8 mouse cellular contexts compared by ENCODE assay signal in the genomic region with DNA sequence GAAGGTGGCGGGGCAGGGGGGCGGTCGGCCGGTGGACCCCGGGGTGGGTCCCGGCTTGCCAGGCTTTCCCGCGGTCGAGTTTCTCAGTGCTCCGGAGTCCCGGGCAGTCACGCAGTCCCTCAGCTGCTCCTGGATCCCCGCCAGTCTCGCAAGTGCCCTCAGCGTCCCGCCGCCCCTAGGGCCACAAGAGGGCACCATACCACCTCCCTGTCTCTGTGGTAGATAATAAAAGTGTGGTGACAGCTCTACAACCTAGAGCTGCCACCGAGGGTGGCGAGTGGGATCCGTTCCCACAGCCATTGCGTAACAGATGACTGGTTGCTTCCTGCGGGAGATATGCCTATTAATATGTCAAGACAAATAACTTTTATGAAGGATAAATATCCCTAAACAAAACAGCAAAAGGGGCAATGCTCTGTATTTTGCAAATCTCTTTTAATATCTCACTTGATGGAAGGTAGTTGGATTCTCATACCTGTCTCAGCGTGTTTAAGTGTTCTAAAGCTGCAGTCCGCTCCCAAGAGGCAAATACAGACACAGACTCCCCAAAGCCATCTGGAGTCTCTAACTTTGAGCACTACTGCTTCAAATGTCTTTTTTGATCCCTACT. TPM values are rescaled to one million over a fixed set of nuclear protein-coding genes. Genes with fewer than 3 reads are reported as not detected.
DNase-seq lines count a peak whose midpoint lies in the region; ATAC-seq and TF ChIP-seq lines count a peak whose summit lies in the region.

No protein-coding gene starts in this region.

- peak overlapping the region; percentile 85 for H3K27ac ChIP-seq in forebrain, postnatal 0 days (ENCODE audit: low read depth, low read length)
- peak overlapping the region; percentile 96 for H3K27ac ChIP-seq in lung, embryonic 14.5 days (ENCODE audit: low read depth)

- DNase-seq in MN1 (ENCODE audit: low spot score): peak; percentile 87
- DNase-seq in cerebellum, adult 18-20 months: peak; percentile 90 to 94
- no peak for DNase-seq in forebrain, postnatal 0 days
- peak; percentile 84 to 89 for DNase-seq in layer of hippocampus, adult 8-10 months (ENCODE audit: low spot score in 2 of 2)
- peak; percentile 90 for DNase-seq in lung, embryonic 14.5 days
- peak; percentile 89 for DNase-seq in thymus, postnatal 0 days (ENCODE audit: low spot score)

- H3K4me3 ChIP-seq in forebrain, postnatal 0 days (ENCODE audit: low read depth, low read length): peak overlapping the region; percentile 49
- H3K4me3 ChIP-seq in lung, embryonic 14.5 days (ENCODE audit: low read depth, low read length): peak overlapping the region; percentile 64

- H3K9me3 ChIP-seq in forebrain, postnatal 0 days (ENCODE audit: low read length): no peaks in the 10 kb centered on the region
- H3K9me3 ChIP-seq in lung, embryonic 14.5 days (ENCODE audit: low read depth, low read length): no peaks in the 10 kb centered on the region

- peaks cover 8% of the 10 kb centered on the region; the same call in 1 of the 2 replicates for H3K4me1 ChIP-seq in forebrain, postnatal 0 days (ENCODE audit: insufficient read depth)
- no peaks in the 10 kb centered on the region for H3K4me1 ChIP-seq in lung, embryonic 14.5 days (ENCODE audit: insufficient read depth)

- H3K9ac ChIP-seq in forebrain, postnatal 0 days: peak overlapping the region; percentile 73
- H3K9ac ChIP-seq in lung, embryonic 14.5 days: peak overlapping the region; percentile 77

- TF ChIP-seq CTCF in forebrain, postnatal 0 days (IDR thresholded peaks at IDR 0.05; ENCODE audit: low read depth): peak; percentile 75
- peak; percentile 82 for TF ChIP-seq CTCF in lung, embryonic 14.5 days (IDR thresholded peaks at IDR 0.05; ENCODE audit: low read depth)

- H3K36me3 ChIP-seq in forebrain, postnatal 0 days (ENCODE audit: insufficient read depth): peaks cover 17% of the 10 kb centered on the region
- H3K36me3 ChIP-seq in lung, embryonic 14.5 days (ENCODE audit: insufficient read depth): peaks cover 15% of the 10 kb centered on the region

- H3K4me2 ChIP-seq in forebrain, postnatal 0 days (ENCODE audit: low read depth): peak overlapping the region; percentile 54
- peak overlapping the region; percentile 68 for H3K4me2 ChIP-seq in lung, embryonic 14.5 days

- under 1% methylated on average over 24 of the region's 24 CpGs for WGBS in forebrain, postnatal 0 days
- WGBS in lung, embryonic 14.5 days: 1% methylated on average over 24 of the region's 24 CpGs

- ATAC-seq in forebrain, postnatal 0 days: peak; percentile 84
- peak; percentile 74 to 87 for ATAC-seq in hematopoietic stem cell, adult 5-6 weeks (replicated peaks in 1 of 2; ENCODE audit: insufficient read depth in 1 of 2, low FRiP score in 2 of 2, low TSS enrichment in 1 of 2, low read depth in 1 of 2, poor library complexity in 2 of 2, severe bottlenecking in 2 of 2)
- peak; percentile 90 for ATAC-seq in lung, embryonic 14.5 days (ENCODE audit: insufficient read depth)
- ATAC-seq in neutrophil, adult 5-6 weeks (ENCODE audit: extremely low read depth, insufficient number of reproducible peaks, low FRiP score, poor library complexity, severe bottlenecking): peak; percentile 86

- no peaks in the 10 kb centered on the region for H3K27me3 ChIP-seq in forebrain, postnatal 0 days (ENCODE audit: insufficient read depth, low read length)
- H3K27me3 ChIP-seq in lung, embryonic 14.5 days (ENCODE audit: insufficient read depth, low read length): no peaks in the 10 kb centered on the region

RNA-seq across cellular contexts. Expression of gene Cox15, which starts 0.5 kb away (rescaled TPM):
- 18.4 and 20.5 TPM in 2 replicates for total RNA-seq in forebrain, postnatal 0 days (2014; rRNA removed)
- polyA plus RNA-seq in forebrain, postnatal 0 days (2015; fragmentation: Nextera tagmentation; extraction: Ambion mirVana): 4.1 and 9.1 TPM in 2 replicates
- 14.4 and 15.1 TPM in 2 replicates for total RNA-seq in hematopoietic stem cell, adult 5-6 weeks (2017)
- 10 to 100 TPM; 13.6 to 24.6 (median 14.7) TPM for total RNA-seq in layer of hippocampus, adult 8-10 months (2022)
- polyA plus RNA-seq in lung, embryonic 14.5 days (2014; fragmentation: Nextera tagmentation; extraction: Ambion mirVana): 6.8 and 11.0 TPM in 2 replicates
- total RNA-seq in neutrophil, adult 5-6 weeks (2017): 12.1 and 14.7 TPM in 2 replicates
- polyA plus RNA-seq in thymus, postnatal 0 days (2015; fragmentation: Nextera tagmentation; extraction: Ambion mirVana): 8.7 and 9.8 TPM in 2 replicates

RNA-seq across cellular contexts. Expression of gene Cutc, which starts 0.5 kb away (rescaled TPM):
- total RNA-seq in forebrain, postnatal 0 days (2014; rRNA removed): 3.1 and 3.4 TPM in 2 replicates
- 7.3 and 7.4 TPM in 2 replicates for polyA plus RNA-seq in forebrain, postnatal 0 days (2015; fragmentation: Nextera tagmentation; extraction: Ambion mirVana)
- total RNA-seq in hematopoietic stem cell, adult 5-6 weeks (2017): 20.9 and 33.3 TPM in 2 replicates
- total RNA-seq in layer of hippocampus, adult 8-10 months (2022): 1 to 10 TPM; 5.8 to 8.2 (median 7.7) TPM
- 11.6 and 12.7 TPM in 2 replicates for polyA plus RNA-seq in lung, embryonic 14.5 days (2014; fragmentation: Nextera tagmentation; extraction: Ambion mirVana)
- total RNA-seq in neutrophil, adult 5-6 weeks (2017): 16.6 and 17.1 TPM in 2 replicates
- 25.4 and 26.5 TPM in 2 replicates for polyA plus RNA-seq in thymus, postnatal 0 days (2015; fragmentation: Nextera tagmentation; extraction: Ambion mirVana)

RNA-seq across cellular contexts. Expression of gene Abcc2, which starts 28.7 kb away (rescaled TPM):
- total RNA-seq in forebrain, postnatal 0 days (2014; rRNA removed): 0.15 TPM in 1 of 2 replicates, not detected in the other
- polyA plus RNA-seq in forebrain, postnatal 0 days (2015; fragmentation: Nextera tagmentation; extraction: Ambion mirVana): 0.02 and 0.03 TPM in 2 replicates
- 0.88 TPM in 1 of 2 replicates, not detected in the other for total RNA-seq in hematopoietic stem cell, adult 5-6 weeks (2017)
- total RNA-seq in layer of hippocampus, adult 8-10 months (2022): under 1 TPM in 2 of 4 experiments, not detected in 2; 0.06 to 0.33 TPM
- not detected in 2 replicates for polyA plus RNA-seq in lung, embryonic 14.5 days (2014; fragmentation: Nextera tagmentation; extraction: Ambion mirVana)
- total RNA-seq in neutrophil, adult 5-6 weeks (2017): 0.74 and 1.7 TPM in 2 replicates
- not detected in 2 replicates for polyA plus RNA-seq in thymus, postnatal 0 days (2015; fragmentation: Nextera tagmentation; extraction: Ambion mirVana)
